Mouse (Mus musculus) large intestine, adult 2 months (tissue): ENCODE measurements at regions not wholly inside any gene's neighbourhood (a gene's known extent, or its start where the extent isn't known, plus 50 kb on each side); places are given as distances from the start of the nearest gene placed in this dataset.

ENCODE experiments used
- DNase-seq: peaks from one replicate; pipeline ENCODE4 v3.0.0-alpha.2; 2012; ENCODE audit warnings: low read depth, low spot score
- WGBS: fragments of 180-500 bp; shearing (Covaris S2); methylation state at CpG from one replicate; pipeline ENCODE4 v1.1.7; 2018; 5-methylcytosine and 5-hydroxymethylcytosine counted together

DNA sequence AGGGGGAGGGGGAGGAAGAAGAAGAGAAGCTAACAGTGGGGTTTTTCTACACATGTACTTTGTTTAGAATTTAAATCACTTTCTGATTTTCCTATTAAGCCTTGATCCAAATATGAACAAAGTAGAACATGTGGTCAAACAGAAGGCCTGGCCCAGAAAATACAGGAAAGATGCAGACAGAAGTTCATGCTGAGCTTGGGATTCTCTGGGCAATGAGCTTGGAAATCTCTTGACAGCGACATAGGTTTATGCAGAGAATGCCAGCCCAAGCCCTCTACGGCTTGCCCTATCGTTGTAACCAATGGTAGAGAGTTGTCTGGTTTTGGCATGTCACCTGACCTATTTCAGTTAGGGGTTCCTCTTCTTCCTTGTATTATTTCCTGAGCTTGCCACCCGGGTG lies 141.0 kb upstream of the Spdye4c start:
- no peak for DNase-seq
- WGBS: 84% methylated on average over 4 of the region's 4 CpGs

DNA sequence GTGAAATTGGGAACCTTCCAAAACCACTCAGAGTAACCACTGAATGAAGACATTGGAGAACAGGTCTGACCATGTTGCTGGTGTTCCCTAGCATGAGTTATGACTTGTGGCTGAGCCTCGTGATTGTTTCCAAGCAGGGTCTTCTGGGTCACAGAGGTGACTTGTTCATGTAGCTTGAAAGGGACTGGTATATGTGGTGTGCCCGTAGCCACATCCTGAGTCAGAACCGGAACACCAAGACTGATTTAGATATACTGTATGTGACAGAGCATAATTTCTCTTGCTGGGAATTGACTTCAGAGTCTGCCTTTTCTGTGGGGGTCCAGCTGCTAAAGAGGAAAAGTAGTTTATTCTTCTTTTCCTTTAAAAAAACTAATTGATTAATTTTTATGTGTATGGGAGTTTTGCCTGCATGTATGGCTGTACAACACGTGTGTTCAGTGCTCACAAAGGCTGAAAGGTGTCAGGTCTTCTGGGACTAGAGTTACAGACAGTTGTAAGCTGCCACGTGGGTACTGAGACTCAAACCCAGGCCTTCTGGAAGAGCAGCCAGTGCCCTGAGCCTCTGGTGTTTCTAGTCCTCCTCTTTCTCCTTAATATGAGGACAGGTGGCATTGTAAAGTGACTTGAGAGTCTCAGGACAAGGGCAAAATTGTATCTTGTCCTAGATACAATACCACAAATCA lies 139.3 kb upstream of the Spdye4c start:
- WGBS: 66% methylated on average over 5 of the region's 5 CpGs
- no peak for DNase-seq

DNA sequence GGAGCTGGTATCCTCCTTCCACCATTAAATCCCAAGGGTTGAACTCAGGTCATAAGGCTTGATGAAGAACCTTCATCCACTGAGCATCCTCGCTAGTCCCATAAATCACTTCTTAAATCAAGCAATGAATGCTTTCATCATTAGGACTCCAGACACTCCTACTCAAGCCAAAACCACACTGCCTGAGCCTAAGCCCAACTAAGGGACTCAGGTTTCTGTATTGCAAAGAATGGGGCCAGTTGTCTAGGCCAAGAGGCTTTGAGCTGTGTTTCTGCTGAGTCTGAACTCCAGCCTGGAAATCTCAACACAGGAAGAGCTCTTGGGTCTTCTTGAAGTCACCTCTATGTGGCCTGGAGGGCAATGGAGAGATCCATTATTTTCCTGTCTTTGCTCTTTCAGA lies 138.4 kb upstream of the Spdye4c start:
- DNase-seq: no peak
- 96% methylated on average over 1 of the region's 1 CpGs for WGBS

DNA sequence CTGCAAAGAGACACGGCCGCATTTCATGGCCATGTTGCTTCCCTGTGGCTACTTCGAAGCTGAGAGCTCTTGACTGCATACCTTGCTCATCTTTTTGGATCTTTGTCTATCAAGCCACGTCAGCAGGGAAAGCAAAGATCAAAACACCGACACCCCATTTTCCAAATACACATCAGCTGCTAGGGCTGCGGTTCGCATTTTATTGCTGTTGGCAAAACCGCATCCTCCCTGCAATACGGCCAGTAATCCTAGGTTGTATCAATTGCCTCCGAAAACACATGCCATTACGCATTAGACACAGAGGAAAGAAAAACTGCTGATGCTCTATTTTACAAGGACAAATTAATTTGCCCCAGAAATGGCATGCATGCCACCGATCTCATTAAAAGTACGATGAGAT lies 136.5 kb upstream of the Spdye4c start:
- no peak for DNase-seq
- 61% methylated on average over 13 of the region's 13 CpGs for WGBS

DNA sequence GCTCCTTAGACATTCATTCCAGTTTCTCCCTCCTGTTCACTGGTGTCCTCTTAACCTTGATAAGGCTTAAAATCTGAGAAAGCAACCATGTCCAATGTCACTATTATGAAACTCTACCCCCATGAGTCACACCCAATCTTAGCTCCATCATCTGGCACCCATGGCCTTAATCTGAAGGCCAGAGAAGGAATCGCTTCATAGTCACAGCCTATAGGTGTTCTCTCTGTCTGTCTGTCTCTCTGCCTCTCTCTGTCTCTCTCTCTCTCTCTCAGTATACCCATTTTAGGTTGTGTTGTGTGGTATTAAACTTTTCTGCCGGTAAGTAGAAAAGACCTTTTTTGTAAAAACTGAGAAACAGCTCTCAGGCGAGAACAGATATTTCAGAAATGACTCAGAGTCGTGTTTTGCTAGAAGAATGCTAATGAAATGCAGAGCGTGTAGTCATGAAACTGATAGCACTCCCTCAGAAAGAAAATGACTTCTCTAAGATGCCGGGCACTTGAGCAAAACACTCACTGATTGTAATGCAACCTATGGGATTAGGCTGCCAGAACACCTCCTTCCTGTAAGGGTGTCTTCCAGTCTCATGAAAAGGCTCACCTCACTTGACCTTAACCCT lies 133.3 kb upstream of the Spdye4c start:
- WGBS: 73% methylated on average over 6 of the region's 6 CpGs
- DNase-seq: no peak

DNA sequence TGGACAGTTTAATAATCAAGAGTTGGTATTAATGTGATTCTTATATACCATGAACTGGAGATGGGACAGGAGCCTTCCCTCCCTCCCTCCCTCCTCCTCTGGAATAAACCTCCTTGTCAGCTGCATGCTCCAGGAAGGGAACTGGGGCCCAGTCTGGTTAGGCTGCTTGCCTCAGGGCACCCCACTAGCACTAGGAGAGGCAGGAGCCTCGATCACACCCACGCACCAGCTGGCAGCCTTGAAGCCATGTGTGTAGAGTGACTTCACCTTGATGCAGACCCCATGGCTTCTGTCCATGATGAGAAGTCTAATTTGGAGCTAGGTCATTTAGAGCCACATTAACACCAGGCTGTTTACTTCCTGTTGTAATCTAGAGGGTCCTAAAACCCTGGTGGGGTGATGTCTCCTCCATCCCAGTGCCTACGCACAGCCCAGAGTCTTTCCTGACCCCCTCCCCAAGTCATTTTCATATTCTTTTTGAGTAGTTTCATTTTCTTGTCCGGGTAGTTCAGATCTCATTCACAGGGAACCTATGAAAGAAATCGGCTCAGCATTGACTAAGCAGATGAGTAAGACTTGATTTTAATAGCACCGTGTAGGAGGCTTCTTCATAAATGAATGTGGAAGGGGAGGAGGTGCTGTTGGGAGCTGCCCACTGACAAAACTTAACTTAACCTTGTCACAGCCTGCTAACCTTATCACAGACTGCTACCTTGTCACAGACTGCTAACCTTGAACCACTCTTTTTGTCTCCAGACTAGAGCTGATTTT lies 125.6 kb upstream of the Spdye4c start:
- WGBS: 67% methylated on average over 6 of the region's 6 CpGs
- DNase-seq: no peak

DNA sequence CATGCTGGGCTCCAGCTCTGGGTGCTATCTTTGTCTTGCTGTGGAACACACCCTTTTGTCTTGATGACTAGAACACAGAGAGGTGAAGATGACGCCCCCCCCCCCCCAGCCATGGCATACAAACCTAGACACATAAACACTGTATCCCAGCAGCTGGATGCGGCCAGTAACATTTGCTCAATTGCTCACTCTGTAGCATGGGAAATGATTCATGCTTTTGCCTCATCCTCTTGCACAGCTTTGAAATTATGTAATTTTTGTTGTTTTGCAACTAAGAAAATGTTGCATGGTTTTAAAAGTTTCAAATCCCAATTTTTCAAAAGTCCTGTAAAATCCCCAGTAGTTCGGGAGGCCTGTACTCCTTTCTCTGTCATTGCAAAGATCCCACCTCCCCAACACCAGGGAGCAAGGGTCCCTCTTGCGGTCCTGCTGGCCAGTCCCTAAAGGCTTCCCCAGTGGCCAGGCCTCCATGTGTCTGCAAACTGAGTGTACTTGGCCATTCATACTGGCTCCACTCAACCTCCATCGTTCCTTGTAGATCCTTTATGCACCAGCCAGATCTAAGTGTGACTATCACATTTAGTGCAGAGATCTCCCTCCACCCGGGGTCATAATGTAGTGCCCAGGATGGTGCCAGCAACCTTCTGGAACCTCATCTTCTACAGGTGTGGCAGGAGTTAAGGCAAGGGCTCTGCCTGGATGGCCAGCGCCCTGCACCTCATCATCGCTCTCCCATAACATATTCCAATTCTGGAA lies 123.3 kb upstream of the Spdye4c start:
- 87% methylated on average over 8 of the region's 8 CpGs for WGBS
- no peak for DNase-seq

DNA sequence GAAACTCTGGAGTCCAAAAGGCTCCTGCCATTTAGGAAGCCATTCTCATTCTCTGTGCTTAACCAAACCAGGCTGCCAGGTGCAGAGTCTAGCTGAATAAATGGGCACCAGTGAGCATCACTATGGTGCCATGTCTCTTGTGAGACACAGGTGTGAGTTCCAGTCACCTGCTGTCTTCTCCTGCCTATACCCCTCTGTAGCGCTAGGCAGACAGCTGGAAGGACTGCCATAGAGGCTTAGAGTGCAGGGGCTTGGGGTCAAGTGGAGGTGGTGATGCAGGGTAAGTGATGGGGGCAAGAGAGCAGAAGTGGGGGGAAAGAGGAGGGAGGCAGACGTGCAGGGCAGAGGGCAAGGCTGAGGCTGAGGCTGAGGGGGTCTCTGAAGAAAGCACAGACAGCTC lies 122.7 kb upstream of the Spdye4c start:
- WGBS: 91% methylated on average over 2 of the region's 2 CpGs
- DNase-seq: no peak

DNA sequence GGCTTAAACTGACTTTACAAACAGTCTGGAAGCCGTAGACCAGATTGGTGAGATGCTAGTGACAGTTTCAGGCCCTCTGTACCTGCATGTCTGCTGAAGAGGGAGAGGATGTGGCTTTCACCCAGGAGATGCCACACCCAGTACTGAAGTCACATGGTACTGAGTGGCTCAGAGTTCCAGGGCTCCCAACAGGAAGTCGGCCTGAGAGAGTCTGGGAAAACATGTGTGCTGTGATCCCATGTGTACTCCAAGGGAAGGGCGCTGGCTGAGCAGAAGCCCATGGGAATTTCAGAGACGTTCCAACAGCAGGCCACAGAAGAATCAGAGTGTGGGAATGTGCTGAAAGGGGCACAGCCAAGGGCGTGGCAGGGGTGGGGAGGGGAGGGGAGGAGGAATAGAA lies 120.7 kb upstream of the Spdye4c start:
- 26% methylated on average over 5 of the region's 5 CpGs for WGBS
- DNase-seq: peak; percentile 10

DNA sequence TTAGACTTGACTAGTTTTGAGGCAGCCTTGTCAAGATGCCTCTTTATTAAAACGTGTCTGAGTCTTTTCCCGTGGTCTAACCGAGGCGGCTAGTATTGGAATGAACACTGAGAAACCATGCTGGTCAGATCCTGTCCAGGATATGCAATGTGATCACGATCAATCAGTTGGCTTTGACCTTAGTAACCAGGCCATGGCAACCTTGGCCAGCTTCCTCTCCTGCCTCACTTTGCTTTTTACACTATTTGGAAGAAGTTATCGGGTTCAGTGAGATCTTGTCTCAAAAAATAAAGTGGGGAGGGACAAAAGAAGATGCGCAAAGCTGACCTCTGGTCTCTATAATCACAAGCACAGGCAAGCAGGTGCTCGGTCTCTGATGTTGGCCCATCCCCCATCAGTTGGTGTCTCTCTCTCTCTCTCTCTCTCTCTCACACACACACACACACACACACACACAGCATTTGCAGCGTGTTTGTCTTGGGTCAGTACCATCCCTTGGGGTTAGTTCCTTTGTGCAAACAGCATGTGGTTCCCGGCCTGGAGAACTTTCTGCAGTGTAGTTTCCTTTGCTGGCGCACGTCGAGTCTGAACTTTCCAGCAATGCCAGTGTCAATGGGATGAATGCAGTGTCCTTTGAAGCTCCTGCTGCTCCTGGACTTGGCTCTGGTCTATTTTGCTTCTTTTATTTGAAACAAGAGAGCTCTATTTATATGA lies 117.6 kb upstream of the Spdye4c start:
- WGBS: 67% methylated on average over 13 of the region's 13 CpGs
- no peak for DNase-seq

DNA sequence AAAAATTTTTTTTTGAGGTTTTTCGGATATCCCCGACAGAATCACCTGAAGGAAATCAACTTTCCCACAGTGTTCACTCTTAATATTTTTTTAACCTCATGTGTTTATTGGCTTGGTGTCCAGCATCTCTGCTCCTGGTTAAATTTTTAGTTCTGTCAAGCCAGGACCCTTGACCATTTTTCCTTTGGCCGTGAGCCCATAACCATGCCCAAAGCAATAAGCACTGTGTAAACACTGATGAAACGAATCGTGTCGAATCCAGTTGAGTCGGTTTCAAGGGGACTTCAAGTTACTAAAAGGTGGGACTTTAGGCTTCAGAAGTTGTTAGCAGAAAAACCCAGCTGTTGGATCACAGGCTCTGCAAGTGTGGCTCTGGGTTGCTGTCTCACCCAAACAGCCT lies 117.0 kb upstream of the Spdye4c start:
- WGBS: 34% methylated on average over 7 of the region's 7 CpGs
- DNase-seq: no peak

DNA sequence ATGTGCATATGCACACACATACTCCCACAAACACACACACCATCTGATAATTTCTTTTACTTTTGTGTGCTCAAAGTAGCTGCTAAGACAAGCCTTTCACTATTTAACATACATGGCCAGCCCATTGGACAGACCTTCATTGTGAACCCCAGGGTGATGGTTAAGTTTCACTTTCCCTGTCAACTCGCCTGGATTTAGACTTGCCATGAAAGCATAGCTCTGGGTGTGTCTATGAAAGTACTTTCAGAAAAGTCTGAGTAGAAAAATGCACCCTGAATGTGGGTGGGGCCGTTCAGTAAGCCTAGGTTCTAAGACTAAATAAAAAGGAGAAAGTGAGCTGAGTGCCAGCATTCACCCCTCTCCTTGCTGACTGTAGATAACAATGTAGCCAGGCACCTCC lies 113.8 kb upstream of the Spdye4c start:
- 22% methylated on average over 2 of the region's 2 CpGs for WGBS
- DNase-seq: no peak

DNA sequence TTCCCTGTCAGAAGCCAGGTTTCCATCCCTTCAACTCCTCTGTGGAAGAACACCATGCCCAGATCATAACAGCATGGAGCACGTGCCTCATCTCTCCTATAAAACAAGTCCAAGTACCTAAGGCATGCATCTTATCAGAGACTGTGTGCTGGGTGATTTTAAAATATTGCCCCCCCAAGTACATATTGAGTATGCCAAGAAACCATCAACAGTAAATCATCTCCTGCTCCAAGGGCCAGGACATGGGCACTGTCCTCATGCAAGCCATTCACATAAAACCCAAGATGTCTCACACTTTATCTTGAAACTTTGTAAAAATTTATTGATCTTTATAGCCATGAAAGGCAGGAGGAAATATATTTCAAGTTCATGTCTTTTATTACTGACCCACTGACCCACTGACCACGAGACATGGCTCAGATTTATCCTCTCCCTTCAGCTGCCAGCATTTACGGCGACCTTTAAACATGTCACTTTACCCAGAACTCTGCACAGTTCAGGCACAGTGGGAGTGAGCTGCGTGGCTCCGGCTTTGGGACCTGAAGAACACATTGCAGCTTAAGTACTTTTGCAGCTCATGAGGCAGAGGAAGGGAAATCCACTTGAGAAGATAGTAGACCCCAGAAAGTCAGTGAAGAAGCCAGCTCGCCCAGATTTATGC lies 99.7 kb upstream of the Spdye4c start:
- DNase-seq: no peak
- 53% methylated on average over 7 of the region's 7 CpGs for WGBS

DNA sequence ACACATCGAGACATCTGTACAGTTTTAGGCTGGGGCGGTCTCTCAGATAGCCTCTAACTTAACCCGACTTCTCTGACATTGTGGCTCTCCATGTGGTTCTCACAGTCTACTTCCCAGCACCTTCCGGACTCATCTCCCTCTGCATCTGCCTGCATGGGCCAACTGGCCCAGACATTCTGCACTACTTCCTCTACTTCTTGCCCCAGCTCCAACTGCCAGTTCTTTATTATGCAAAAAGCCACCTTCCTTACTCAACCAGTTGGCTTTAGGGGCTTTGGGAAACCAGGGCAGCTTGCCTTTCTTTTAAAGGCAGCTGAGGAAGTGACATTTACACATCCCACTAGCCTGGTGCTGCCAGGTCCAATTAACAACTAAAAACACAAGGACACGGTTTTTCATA lies 97.1 kb upstream of the Spdye4c start:
- 84% methylated on average over 5 of the region's 5 CpGs for WGBS
- DNase-seq: no peak

DNA sequence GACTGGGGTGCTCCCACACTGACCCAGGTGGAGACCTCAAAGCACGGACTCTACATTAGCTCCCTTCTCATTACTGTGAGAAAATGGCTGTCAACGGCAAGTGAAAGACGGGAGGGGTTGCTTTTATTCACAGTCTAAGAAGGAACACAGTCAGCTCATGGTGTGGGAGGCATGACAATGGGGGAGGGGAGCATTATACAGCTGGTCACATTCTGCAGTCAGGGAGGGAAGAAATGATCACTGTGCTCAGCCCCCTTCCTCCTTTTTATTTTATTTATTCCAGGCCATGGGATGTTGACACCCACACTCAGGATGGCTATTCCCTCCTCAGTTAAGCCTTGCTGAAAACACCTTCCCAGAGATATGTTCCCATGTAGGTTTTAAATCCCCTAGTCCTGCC lies 93.1 kb upstream of the Spdye4c start:
- DNase-seq: no peak
- 84% methylated on average over 3 of the region's 3 CpGs for WGBS

DNA sequence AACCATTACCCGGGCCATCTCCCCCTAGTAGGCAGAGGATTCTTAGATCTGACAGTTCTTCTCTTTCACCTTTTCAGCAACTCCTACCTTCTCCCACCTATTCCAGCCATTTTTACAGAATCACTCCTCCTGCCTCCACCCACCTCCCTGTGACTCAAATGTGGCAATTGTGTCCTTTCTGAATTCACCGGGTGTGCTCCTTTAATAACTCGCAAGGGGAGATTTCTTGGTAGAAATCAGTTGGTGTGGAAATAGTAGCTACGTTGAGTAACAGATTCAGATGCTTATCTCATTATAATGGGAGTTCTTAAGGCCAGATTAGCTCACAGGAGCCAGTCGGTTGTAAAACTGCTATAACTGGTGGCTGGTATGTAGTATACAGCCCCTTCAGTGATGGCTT lies 92.4 kb upstream of the Spdye4c start:
- DNase-seq: no peak
- 31% methylated on average over 5 of the region's 5 CpGs for WGBS

DNA sequence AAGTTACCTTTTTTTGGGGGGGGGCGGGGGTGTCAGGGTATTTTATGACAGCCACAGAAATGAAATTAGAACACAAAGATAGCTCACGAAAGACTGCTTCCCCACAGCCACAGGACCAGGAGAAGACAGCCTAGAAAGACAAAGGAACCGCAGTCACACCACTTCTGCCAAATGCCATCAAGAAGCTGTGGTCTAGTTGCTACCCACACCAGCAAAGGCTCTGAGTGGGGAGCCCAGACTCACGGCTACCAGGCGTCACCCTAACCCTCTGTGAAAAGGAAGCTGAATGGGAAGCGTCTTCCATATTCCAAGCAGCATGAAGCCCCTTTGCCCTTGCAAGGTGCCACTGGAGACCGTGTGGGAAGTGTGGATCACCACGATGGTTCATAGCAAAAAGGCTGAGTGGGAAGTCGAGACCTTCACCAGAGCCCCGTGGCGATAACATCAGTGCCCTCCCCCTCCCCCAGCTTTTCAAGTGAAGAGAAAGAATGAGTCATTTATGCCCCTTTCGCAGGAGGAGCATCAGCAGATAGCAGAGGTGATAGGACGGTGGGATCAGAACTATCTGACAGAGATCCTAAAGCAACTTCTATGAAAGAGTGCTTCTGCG lies 91.3 kb upstream of the Spdye4c start:
- DNase-seq: no peak
- 80% methylated on average over 14 of the region's 14 CpGs for WGBS

DNA sequence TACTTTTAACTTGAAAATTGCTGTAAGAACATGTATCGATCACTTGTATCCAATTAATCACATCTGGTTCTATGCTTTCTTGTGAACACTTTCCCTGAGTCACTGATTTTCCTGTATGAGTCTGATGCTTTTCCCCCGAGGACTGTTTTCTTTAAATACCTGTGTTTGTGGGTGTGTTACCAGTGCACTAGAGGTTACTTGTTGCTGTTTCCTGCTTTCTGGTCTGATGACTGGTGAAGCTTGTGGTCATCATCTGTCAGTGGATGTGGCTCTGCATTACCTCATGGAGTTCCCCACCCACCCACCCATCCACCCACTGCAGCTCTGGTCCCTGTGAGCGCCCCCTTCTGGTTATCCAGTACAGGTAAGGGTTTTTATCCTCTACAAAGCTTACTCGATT lies 88.3 kb upstream of the Spdye4c start:
- WGBS: 65% methylated on average over 4 of the region's 4 CpGs
- DNase-seq: no peak
